Mouse (Mus musculus) hindbrain, embryonic 16.5 days (tissue): ENCODE measurements at regions not wholly inside any gene's neighbourhood (a gene's known extent, or its start where the extent isn't known, plus 50 kb on each side); places are given as distances from the start of the nearest gene placed in this dataset.

Experiments
- ATAC-seq: fragments of 200-750 bp; cut with Nextera tagmentation; 2 replicates; pipeline ENCODE4 v1.8.0; 2017; ENCODE audit warnings: moderate TSS enrichment, moderate library complexity
- H3K27ac ChIP-seq: fragments of 300-500 bp; sonication (generic); 2 replicates; pipeline ENCODE4 v1.5.1; 2014; ENCODE audit warnings: low read depth, mild to moderate bottlenecking, control low read depth, low read length, moderate library complexity
- H3K27me3 ChIP-seq: fragments of 300-500 bp; sonication (generic); replicated peaks from 2 replicates; pipeline ENCODE4 v1.6.1; 2014; ENCODE audit warnings: low read length; ENCODE audit not compliant: control insufficient read depth, insufficient read depth
- H3K36me3 ChIP-seq: fragments of 300-500 bp; sonication (generic); 2 replicates; pipeline ENCODE4 v1.6.1; 2014; ENCODE audit warnings: mild to moderate bottlenecking, low read length, moderate library complexity, mixed read lengths; ENCODE audit not compliant: control insufficient read depth, insufficient read depth
- H3K4me1 ChIP-seq: fragments of 300-500 bp; sonication (generic); 2 replicates; pipeline ENCODE4 v1.6.1; 2014; ENCODE audit warnings: low read depth, low read length; ENCODE audit not compliant: control insufficient read depth, insufficient read depth
- H3K4me2 ChIP-seq: fragments of 300-500 bp; sonication (generic); 2 replicates; pipeline ENCODE4 v1.6.1; 2014; ENCODE audit warnings: mild to moderate bottlenecking, low read length, control low read depth, moderate library complexity
- H3K4me3 ChIP-seq: fragments of 300-500 bp; sonication (generic); 2 replicates; pipeline ENCODE4 v1.5.1; 2014; ENCODE audit warnings: mild to moderate bottlenecking, low read length, control low read depth, moderate library complexity
- H3K9ac ChIP-seq: fragments of 300-500 bp; sonication (generic); 2 replicates; pipeline ENCODE4 v1.6.1; 2014; ENCODE audit warnings: low read depth, mild to moderate bottlenecking, control low read depth, low read length, moderate library complexity
- H3K9me3 ChIP-seq: fragments of 300-500 bp; sonication (generic); 2 replicates; pipeline ENCODE4 v1.6.1; 2014; ENCODE audit warnings: mild to moderate bottlenecking, low read length, moderate library complexity; ENCODE audit not compliant: control insufficient read depth
- WGBS: fragments of 180-500 bp; shearing (Covaris S2); extraction: QIAGEN DNeasy Blood & Tissue Kit; methylation state at CpG from one replicate; pipeline ENCODE4 v1.1.7; 2014; 5-methylcytosine and 5-hydroxymethylcytosine counted together

DNA sequence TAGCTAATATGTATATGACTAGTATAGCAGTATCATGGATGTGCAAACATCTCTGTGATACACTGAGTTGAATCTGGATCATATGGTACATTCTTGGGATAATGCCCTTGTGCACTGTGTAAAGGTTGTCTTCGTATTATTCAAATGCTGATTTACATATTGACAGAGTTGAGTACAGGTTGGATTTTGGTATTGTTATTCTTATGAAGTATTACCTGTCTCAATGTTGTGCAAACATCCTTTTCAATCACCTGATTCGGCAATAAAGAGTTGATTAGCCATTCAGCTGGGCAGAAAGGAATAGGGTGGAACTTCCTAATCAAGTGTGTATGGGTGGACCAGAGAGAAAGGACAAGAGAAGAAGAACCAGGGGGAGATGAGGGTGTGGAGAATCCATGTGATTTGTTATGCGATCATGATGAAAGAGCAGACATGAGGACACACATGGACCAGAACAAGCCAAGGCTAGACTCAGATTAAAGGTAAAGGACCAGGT is 2644.0 kb downstream of the Gm37988 start:
- Histone ChIP-seq H3K4me2 (no peak overlapping the region), H3K9me3 (no peaks in the 10 kb centered on the region), H3K27me3 (no peaks in the 10 kb centered on the region), H3K27ac (no peak overlapping the region), H3K4me1 (no peaks in the 10 kb centered on the region), H3K4me3 (no peak overlapping the region), H3K36me3 (no peaks in the 10 kb centered on the region), H3K9ac (no peak overlapping the region)
- WGBS = 91% methylated on average over 3 of the region's 3 CpGs
- ATAC-seq = no peak

DNA sequence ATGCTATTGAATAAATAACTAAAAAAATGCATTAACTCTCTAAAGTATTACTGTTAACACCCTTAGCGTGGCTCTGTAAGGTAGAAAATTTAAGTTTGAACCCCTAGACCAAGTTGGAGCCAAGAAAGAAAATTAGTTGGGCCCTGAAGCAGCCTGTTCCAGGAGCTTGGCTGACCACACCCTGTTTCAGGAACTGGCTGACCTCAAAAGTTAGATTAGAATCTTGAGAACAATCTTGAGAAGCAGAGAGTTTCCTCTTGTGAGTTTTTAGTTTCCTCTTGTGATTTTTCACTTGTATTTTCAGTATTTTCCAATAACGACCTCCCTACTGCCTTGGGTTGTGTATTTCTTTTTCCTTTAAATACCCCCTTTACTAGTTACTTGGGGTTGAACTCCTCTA is 2647.2 kb downstream of the Gm37988 start:
- H3K4me3 ChIP-seq = no peak overlapping the region
- no peaks in the 10 kb centered on the region for H3K27me3 ChIP-seq
- no peaks in the 10 kb centered on the region for H3K36me3 ChIP-seq
- H3K4me1 ChIP-seq = no peaks in the 10 kb centered on the region
- no peak overlapping the region for H3K4me2 ChIP-seq
- H3K9ac ChIP-seq = no peak overlapping the region
- ATAC-seq = no peak
- 85% methylated on average over 2 of the region's 2 CpGs for WGBS
- H3K27ac ChIP-seq = no peak overlapping the region
- H3K9me3 ChIP-seq = no peaks in the 10 kb centered on the region

DNA sequence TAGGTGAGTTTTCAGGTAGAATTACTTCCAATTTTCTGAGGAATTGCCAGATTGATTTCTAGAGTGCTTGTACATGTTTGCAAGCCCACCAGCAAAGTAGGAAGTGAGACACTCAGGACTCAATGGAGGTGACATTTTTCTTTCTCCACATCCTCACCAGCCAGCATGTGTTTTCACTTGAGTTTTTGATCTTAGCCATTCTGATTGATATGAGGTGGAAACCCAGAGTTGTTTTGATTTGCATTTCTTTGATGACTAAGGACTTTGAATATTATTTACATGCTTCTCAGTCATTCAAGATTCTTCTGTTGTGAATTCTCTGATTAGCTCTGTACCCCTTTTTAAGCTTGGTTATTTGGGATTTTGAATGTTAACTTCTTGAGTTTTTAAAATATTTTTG is 2650.2 kb downstream of the Gm37988 start:
- Histone ChIP-seq H3K4me2 (no peak overlapping the region), H3K36me3 (no peaks in the 10 kb centered on the region), H3K9me3 (no peaks in the 10 kb centered on the region), H3K4me1 (no peaks in the 10 kb centered on the region), H3K27me3 (no peaks in the 10 kb centered on the region), H3K27ac (no peak overlapping the region), H3K9ac (no peak overlapping the region), H3K4me3 (no peak overlapping the region)
- ATAC-seq = no peak

DNA sequence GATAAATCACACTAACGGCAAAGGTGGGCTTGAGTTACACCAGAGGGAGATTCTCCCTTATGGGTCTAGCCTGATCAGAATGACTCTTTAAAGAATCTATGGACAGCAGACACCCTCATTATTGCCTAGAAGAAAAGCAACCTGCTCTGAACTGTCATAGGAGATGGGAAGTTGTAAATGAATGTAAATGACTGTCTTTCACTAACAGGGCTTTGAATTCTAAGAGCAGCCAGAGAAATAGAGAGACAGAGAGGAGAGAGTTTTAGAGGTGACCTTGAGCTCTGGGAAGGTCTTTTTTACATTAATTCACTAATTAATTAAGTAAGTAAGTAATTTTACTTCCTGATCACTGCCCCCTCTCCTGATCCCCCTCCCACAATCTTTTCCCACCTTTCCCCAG is 2686.4 kb downstream of the Gm37988 start:
- Histone ChIP-seq H3K27ac (no peak overlapping the region), H3K9ac (no peak overlapping the region), H3K4me1 (no peaks in the 10 kb centered on the region), H3K9me3 (peaks cover 4% of the 10 kb centered on the region; the same call in 1 of the 2 replicates), H3K27me3 (no peaks in the 10 kb centered on the region), H3K36me3 (no peaks in the 10 kb centered on the region), H3K4me2 (no peak overlapping the region), H3K4me3 (no peak overlapping the region)
- WGBS = 92% methylated on average over 1 of the region's 1 CpGs
- no peak for ATAC-seq

DNA sequence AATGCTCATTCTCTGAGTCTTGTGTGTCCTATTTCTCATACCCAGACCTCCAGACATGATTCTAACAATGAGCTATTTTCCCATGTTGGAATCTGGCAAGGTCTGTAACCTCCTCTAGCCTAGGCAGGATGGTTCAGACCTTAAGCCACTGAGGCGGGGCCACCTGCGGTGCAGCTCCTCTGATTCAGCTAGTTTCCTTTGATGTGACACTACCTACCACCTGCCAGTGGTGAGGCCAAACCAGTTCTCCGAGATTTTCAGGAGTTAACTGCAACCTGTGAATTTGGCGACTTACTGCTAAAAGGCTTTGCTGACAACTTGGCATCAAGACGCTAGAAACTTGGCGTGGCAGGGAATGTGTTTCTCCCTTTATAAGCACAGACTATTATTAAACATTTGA is 2691.3 kb downstream of the Gm37988 start:
- Histone ChIP-seq H3K27me3 (no peaks in the 10 kb centered on the region), H3K9me3 (peaks cover 4% of the 10 kb centered on the region; the same call in 1 of the 2 replicates), H3K9ac (no peak overlapping the region), H3K4me3 (no peak overlapping the region), H3K36me3 (no peaks in the 10 kb centered on the region), H3K4me2 (no peak overlapping the region), H3K4me1 (no peaks in the 10 kb centered on the region), H3K27ac (no peak overlapping the region)
- 76% methylated on average over 6 of the region's 6 CpGs for WGBS
- no peak for ATAC-seq

DNA sequence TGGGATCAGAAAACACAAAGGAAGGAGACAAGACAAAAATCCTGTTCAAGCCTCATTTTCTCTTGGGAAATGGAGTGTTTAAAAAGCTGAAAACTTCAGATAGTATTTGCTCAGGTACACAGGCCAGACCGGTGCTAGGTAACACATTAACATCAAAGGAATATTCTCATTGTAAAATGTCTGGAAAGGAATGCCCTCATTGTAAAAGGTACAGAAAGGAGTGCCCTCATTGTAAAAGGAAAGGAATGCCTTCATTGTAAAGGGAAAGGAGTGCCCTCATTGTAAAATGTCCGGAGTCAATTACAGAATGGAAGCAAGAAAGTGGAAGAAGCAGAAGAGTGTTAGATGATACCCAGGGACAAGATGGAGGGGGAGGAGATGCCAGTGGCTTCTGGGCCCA is 2694.7 kb downstream of the Gm37988 start:
- Histone ChIP-seq H3K9me3 (no peaks in the 10 kb centered on the region), H3K4me1 (no peaks in the 10 kb centered on the region), H3K27me3 (no peaks in the 10 kb centered on the region), H3K4me2 (no peak overlapping the region), H3K27ac (no peak overlapping the region), H3K9ac (no peak overlapping the region), H3K36me3 (no peaks in the 10 kb centered on the region), H3K4me3 (no peak overlapping the region)
- 88% methylated on average over 2 of the region's 2 CpGs for WGBS
- ATAC-seq = no peak

DNA sequence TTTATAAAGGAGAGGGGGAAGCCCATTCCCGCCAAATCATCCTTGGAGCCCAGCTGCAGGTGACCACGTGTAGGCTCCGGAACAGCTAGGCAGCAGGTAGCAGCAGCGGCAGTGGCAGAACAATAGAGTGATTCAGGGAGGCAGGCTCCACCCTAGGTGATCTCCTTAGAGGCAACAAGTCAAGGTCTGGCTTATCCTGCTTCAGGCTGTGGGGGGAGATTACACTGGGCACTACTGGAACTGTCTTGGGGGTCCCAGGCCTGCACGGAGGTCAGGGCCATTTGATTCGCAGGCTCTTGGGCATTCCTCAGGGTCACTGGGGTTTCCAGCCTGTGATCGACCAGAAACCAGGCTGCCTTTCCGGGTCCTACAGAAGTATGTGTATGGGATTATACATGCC is 2711.1 kb downstream of the Gm37988 start:
- no peak overlapping the region for H3K9ac ChIP-seq
- WGBS = 59% methylated on average over 8 of the region's 8 CpGs
- no peaks in the 10 kb centered on the region for H3K4me1 ChIP-seq
- no peak overlapping the region for H3K4me3 ChIP-seq
- no peaks in the 10 kb centered on the region for H3K27me3 ChIP-seq
- H3K4me2 ChIP-seq = no peak overlapping the region
- no peak overlapping the region for H3K27ac ChIP-seq
- ATAC-seq = no peak
- no peaks in the 10 kb centered on the region for H3K36me3 ChIP-seq
- H3K9me3 ChIP-seq = no peaks in the 10 kb centered on the region

DNA sequence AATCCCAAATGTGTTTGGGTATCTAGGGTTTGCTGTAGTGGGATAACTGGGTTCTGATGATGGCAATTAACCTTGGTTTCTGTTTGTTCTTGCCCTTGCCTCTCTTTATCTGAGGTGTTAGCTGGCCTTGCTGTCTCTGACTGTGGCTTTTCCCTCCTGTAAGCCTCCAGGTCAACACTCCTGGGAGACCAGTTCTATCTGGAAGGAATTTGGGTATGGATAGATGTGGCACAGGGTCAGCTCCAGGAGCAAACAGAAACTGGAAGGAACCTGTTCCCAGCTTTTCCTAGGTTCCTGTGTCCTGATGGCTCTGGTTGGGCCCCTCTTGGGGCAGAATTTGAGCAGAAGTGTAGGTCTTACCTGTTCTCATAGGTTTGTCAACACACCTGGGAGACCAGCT is 2725.8 kb downstream of the Gm37988 start:
- H3K9ac ChIP-seq = no peak overlapping the region
- ATAC-seq = no peak

DNA sequence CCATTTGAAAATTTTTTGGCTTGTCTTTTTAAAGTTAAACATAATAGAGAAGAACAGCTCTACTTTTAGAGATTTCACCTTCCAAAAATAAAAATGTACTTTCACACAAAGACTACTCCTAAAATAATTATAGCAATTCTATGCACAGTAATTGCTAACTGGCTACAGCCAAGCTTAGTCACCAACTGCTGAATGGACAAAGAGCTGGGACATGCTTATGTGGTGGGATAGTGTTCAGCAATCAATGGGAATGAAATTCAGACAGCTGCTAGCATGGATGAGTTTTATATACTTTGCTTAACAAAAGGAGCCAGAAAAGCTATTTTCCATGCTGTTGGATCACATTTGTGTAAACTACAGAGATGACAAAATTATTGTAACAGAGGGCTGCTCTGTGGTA is 2727.5 kb downstream of the Gm37988 start:
- no peak overlapping the region for H3K4me3 ChIP-seq
- no peak overlapping the region for H3K27ac ChIP-seq
- no peak overlapping the region for H3K4me2 ChIP-seq
- H3K36me3 ChIP-seq = no peaks in the 10 kb centered on the region
- no peaks in the 10 kb centered on the region for H3K4me1 ChIP-seq
- no peak for ATAC-seq
- no peak overlapping the region for H3K9ac ChIP-seq
- no peaks in the 10 kb centered on the region for H3K9me3 ChIP-seq
- H3K27me3 ChIP-seq = no peaks in the 10 kb centered on the region

More for the DNA sequence above, 2725.8 kb downstream of the Gm37988 start:
- Histone ChIP-seq H3K27ac (no peak overlapping the region), H3K36me3 (no peaks in the 10 kb centered on the region), H3K4me3 (no peak overlapping the region), H3K27me3 (no peaks in the 10 kb centered on the region), H3K9me3 (no peaks in the 10 kb centered on the region), H3K4me1 (no peaks in the 10 kb centered on the region), H3K4me2 (no peak overlapping the region)

DNA sequence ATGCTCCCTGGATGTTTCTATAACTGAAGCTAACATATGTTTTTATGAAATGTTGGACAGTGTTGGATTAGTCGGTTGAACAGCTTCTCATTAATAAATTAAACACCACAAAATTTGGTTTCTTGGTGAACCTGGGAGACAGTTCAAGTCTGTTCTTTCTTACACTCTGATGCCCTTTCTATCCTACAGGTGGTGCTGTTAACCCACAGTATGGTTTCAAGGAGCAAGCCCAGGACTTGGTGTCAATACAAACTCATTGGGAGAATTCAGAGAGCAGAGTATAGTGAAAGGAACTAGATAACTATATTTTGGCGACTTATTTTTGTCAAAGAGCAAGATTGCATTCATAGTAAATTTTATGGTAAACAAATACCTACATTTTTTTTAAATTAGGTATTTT is 2735.8 kb downstream of the Gm37988 start:
- WGBS = 27% methylated on average over 2 of the region's 2 CpGs
- H3K4me3 ChIP-seq = no peak overlapping the region
- H3K27me3 ChIP-seq = no peaks in the 10 kb centered on the region
- no peak overlapping the region for H3K27ac ChIP-seq
- no peak overlapping the region for H3K9ac ChIP-seq
- no peaks in the 10 kb centered on the region for H3K4me1 ChIP-seq
- H3K36me3 ChIP-seq = no peaks in the 10 kb centered on the region
- H3K4me2 ChIP-seq = no peak overlapping the region
- H3K9me3 ChIP-seq = no peaks in the 10 kb centered on the region
- peak; percentile 92 for ATAC-seq
